Mouse (Mus musculus): ENCODE measurements around the gene Zdhhc20. TPM values are rescaled to one million over a fixed set of nuclear protein-coding genes. Genes with fewer than 3 reads are reported as not detected.
A peak's percentile ranks its signal among the peaks of the same experiment; 100 is the strongest.
"Not testable (repeated sequence)": the region's sequence is repeated elsewhere in the genome, so short reads cannot be mapped to it uniquely, and the experiment has no call there.

Zdhhc20 gene
- total and polyA plus RNA-seq, 3 experiments, result 3.3 to 8.3 (median 6.7) TPM

DNA sequence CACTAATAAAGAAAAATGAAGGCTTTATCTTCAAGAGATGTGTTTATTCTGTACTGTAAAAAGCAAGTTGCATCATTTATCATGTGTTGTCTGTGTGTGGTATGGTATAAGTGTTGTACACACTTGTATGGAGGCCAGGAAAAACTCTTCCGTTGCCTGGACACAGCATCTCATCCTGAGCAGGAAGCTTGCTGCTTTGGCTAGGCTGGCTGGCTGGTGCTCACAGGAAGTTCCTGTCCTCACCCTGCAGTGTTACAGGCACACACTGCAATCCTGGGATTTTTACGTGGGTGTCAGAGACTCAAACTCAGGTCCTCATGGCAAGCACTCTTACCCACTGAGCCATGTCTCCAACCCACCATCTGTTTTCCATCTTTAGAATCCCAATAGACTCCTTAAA lies 26.9 kb downstream of the Zdhhc20 start:
- Histone ChIP-seq H3K79me2 (replicated peaks; ENCODE audit: control insufficient read depth, insufficient read depth, low read length) (no peaks in the 10 kb centered on the region), H3K4me3 (no peak overlapping the region), H3K36me3 (ENCODE audit: control insufficient read depth, insufficient read depth, low read length) (peaks cover 14% of the 10 kb centered on the region), H3K27me3 (ENCODE audit: control insufficient read depth, insufficient read depth, low read length) (no peaks in the 10 kb centered on the region), H3K27ac (no peak overlapping the region), H3K9ac (ENCODE audit: low read depth, low read length) (no peak overlapping the region), H3K4me1 (ENCODE audit: control insufficient read depth, insufficient read depth, low read length) (peaks cover 5% of the 10 kb centered on the region)
- TF ChIP-seq CTCF (IDR thresholded peaks at IDR 0.05), result no peak
- no peak for TF ChIP-seq EP300 (IDR thresholded peaks at IDR 0.05; ENCODE audit: insufficient read depth, low read depth, low read length)
- TF ChIP-seq POLR2A (IDR thresholded peaks at IDR 0.05; ENCODE audit: insufficient read depth, low read depth, low read length), result no peak
- 31% methylated on average over 2 of the region's 2 CpGs for WGBS
- intact Hi-C loops (cut with DNase I), result no loop called here
- peak in 1 of 2 experiments; percentile 13 for DNase-seq

GRCm38 (mm10) chr14:57861987-57862412 lies 28.1 kb downstream of the Zdhhc20 start:
- no peak overlapping the region for H3K4me3 ChIP-seq
- H3K79me2 ChIP-seq (replicated peaks; ENCODE audit: control insufficient read depth, insufficient read depth, low read length), result no peaks in the 10 kb centered on the region
- no peaks in the 10 kb centered on the region for H3K27me3 ChIP-seq (ENCODE audit: control insufficient read depth, insufficient read depth, low read length)
- no peak overlapping the region for H3K27ac ChIP-seq
- H3K36me3 ChIP-seq (ENCODE audit: control insufficient read depth, insufficient read depth, low read length), result peaks cover 14% of the 10 kb centered on the region
- H3K9ac ChIP-seq (ENCODE audit: low read depth, low read length), result no peak overlapping the region
- DNase-seq, result no peak
- 68% methylated on average over 4 of the region's 4 CpGs for WGBS
- TF ChIP-seq CTCF (IDR thresholded peaks at IDR 0.05) (no peak), EP300 (IDR thresholded peaks at IDR 0.05; ENCODE audit: insufficient read depth, low read depth, low read length) (no peak), POLR2A (IDR thresholded peaks at IDR 0.05; ENCODE audit: insufficient read depth, low read depth, low read length) (no peak)
- intact Hi-C loops (cut with DNase I), result no loop called here
- H3K4me1 ChIP-seq (ENCODE audit: control insufficient read depth, insufficient read depth, low read length), result peaks cover 5% of the 10 kb centered on the region

DNA sequence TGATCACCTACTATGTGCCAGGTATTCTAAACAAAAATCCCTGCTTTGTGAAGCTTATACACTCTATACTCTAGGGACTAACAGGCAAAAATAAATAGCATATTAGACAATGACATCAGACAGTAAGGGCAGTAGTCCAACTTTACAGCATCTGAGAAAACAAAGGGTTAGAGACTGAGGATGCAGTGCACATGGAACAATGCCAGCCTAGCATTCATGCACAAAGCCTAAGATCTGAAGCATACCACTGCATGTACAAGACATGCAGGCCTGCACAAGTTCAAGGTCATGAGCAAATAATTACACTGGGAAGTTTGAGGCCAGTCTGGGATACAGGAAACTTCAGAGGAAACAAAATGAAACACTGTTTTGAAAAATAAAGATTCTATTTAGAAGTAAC lies 30.6 kb downstream of the Zdhhc20 start:
- H3K9ac ChIP-seq (ENCODE audit: low read depth, low read length), result no peak overlapping the region
- intact Hi-C loops (cut with DNase I), result no loop called here
- peaks cover 5% of the 10 kb centered on the region for H3K4me1 ChIP-seq (ENCODE audit: control insufficient read depth, insufficient read depth, low read length)
- no peak overlapping the region for H3K27ac ChIP-seq
- no peak for DNase-seq
- no peaks in the 10 kb centered on the region for H3K27me3 ChIP-seq (ENCODE audit: control insufficient read depth, insufficient read depth, low read length)
- no peak for TF ChIP-seq POLR2A (IDR thresholded peaks at IDR 0.05; ENCODE audit: insufficient read depth, low read depth, low read length)
- H3K4me3 ChIP-seq, result no peak overlapping the region
- H3K36me3 ChIP-seq (ENCODE audit: control insufficient read depth, insufficient read depth, low read length), result peaks cover 14% of the 10 kb centered on the region
- H3K79me2 ChIP-seq (replicated peaks; ENCODE audit: control insufficient read depth, insufficient read depth, low read length), result no peaks in the 10 kb centered on the region

GRCm38 (mm10) chr14:57858601-57859000 lies 31.5 kb downstream of the Zdhhc20 start:
- Histone ChIP-seq H3K27ac (no peak overlapping the region), H3K4me3 (no peak overlapping the region), H3K79me2 (replicated peaks; ENCODE audit: control insufficient read depth, insufficient read depth, low read length) (no peaks in the 10 kb centered on the region), H3K4me1 (ENCODE audit: control insufficient read depth, insufficient read depth, low read length) (peaks cover 3% of the 10 kb centered on the region), H3K27me3 (ENCODE audit: control insufficient read depth, insufficient read depth, low read length) (no peaks in the 10 kb centered on the region), H3K9ac (ENCODE audit: low read depth, low read length) (no peak overlapping the region), H3K36me3 (ENCODE audit: control insufficient read depth, insufficient read depth, low read length) (peaks cover 9% of the 10 kb centered on the region)
- no peak for DNase-seq
- TF ChIP-seq EP300 (IDR thresholded peaks at IDR 0.05; ENCODE audit: insufficient read depth, low read depth, low read length), result no peak
- TF ChIP-seq CTCF (IDR thresholded peaks at IDR 0.05), result no peak
- no peak for TF ChIP-seq POLR2A (IDR thresholded peaks at IDR 0.05; ENCODE audit: insufficient read depth, low read depth, low read length)
- WGBS, result 93% methylated on average over 2 of the region's 2 CpGs
- intact Hi-C loops (cut with DNase I), result no loop called here

DNA sequence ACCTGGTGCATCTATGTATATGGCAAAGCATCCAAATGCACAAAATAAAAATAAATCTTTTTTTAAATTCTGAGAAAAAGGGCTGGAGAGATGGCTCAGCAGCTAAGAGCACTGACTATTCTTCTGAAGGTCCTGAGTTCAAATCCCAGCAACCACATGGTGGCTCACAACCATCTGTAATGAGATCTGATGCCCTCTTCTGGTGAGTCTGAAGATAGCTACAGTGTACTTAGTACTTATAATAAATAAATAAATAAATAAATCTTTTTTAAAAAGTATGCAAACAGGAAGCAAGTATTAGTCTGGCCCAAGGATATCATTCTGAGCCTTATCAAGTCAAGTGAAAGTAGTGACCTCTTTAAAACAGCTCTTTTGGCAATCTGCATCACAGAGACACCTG lies 34.0 kb downstream of the Zdhhc20 start:
- intact Hi-C loops (cut with DNase I); H3K4me1 ChIP-seq (ENCODE audit: control insufficient read depth, insufficient read depth, low read length); DNase-seq; H3K27me3 ChIP-seq (ENCODE audit: control insufficient read depth, insufficient read depth, low read length); H3K79me2 ChIP-seq (replicated peaks; ENCODE audit: control insufficient read depth, insufficient read depth, low read length); H3K4me3 ChIP-seq; H3K27ac ChIP-seq; H3K9ac ChIP-seq (ENCODE audit: low read depth, low read length); H3K36me3 ChIP-seq (ENCODE audit: control insufficient read depth, insufficient read depth, low read length): not testable (repeated sequence)
- peak; percentile 52 for TF ChIP-seq CTCF (IDR thresholded peaks at IDR 0.05)

DNA sequence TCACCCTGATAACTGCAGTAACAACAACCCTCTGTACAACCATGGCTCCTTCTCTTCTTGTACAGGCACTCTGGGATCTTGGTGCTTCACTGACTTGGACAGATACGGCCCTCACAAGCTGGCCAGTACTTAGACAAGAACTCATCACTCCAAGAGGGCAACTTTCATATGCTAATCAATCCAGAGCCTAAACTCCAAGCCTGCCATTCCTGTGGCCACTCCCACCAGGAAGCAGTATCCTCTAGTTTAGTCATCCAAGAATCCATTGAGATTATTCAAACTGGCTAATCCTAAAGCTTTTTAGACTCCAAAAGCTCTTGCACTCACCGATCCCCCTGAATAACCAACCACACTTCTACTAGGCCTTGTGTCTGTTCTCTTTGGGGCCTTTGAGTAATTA lies 37.1 kb downstream of the Zdhhc20 start:
- Histone ChIP-seq H3K36me3 (ENCODE audit: control insufficient read depth, insufficient read depth, low read length) (no peaks in the 10 kb centered on the region), H3K4me3 (no peak overlapping the region), H3K9ac (ENCODE audit: low read depth, low read length) (no peak overlapping the region), H3K27me3 (ENCODE audit: control insufficient read depth, insufficient read depth, low read length) (no peaks in the 10 kb centered on the region), H3K79me2 (replicated peaks; ENCODE audit: control insufficient read depth, insufficient read depth, low read length) (no peaks in the 10 kb centered on the region), H3K4me1 (ENCODE audit: control insufficient read depth, insufficient read depth, low read length) (no peaks in the 10 kb centered on the region), H3K27ac (no peak overlapping the region)
- DNase-seq, result no peak
- WGBS, result 92% methylated on average over 2 of the region's 2 CpGs
- intact Hi-C loops (cut with DNase I), result no loop called here
- no peak for TF ChIP-seq POLR2A (IDR thresholded peaks at IDR 0.05; ENCODE audit: insufficient read depth, low read depth, low read length)
- no peak for TF ChIP-seq EP300 (IDR thresholded peaks at IDR 0.05; ENCODE audit: insufficient read depth, low read depth, low read length)
- TF ChIP-seq CTCF (IDR thresholded peaks at IDR 0.05), result no peak

GRCm38 (mm10) chr14:57850330-57850729 lies 39.7 kb downstream of the Zdhhc20 start:
- Histone ChIP-seq H3K27ac (no peak overlapping the region), H3K4me1 (ENCODE audit: control insufficient read depth, insufficient read depth, low read length) (no peaks in the 10 kb centered on the region), H3K27me3 (ENCODE audit: control insufficient read depth, insufficient read depth, low read length) (no peaks in the 10 kb centered on the region), H3K79me2 (replicated peaks; ENCODE audit: control insufficient read depth, insufficient read depth, low read length) (no peaks in the 10 kb centered on the region), H3K9ac (ENCODE audit: low read depth, low read length) (no peak overlapping the region), H3K36me3 (ENCODE audit: control insufficient read depth, insufficient read depth, low read length) (no peaks in the 10 kb centered on the region), H3K4me3 (no peak overlapping the region)
- WGBS, result 88% methylated on average over 3 of the region's 3 CpGs
- TF ChIP-seq CTCF (IDR thresholded peaks at IDR 0.05) (no peak), EP300 (IDR thresholded peaks at IDR 0.05; ENCODE audit: insufficient read depth, low read depth, low read length) (no peak), POLR2A (IDR thresholded peaks at IDR 0.05; ENCODE audit: insufficient read depth, low read depth, low read length) (no peak)
- intact Hi-C loops (cut with DNase I), result no loop called here
- no peak for DNase-seq

Data from heart, adult 2 months (tissue).